Mouse (Mus musculus): ENCODE data around the gene Dnase1. TPM values are rescaled to one million over a fixed set of nuclear protein-coding genes. Genes with fewer than 3 reads are reported as not detected.
"Not testable (repeated sequence)": the region's sequence is repeated elsewhere in the genome, so short reads cannot be mapped to it uniquely, and the experiment has no call there.

Dnase1 gene
- polyA plus RNA-seq (2014; fragmentation: Nextera tagmentation; extraction: Ambion mirVana) = 5.9 and 7.0 TPM in 2 replicates

- Histone ChIP-seq H3K4me1 (ENCODE audit: control insufficient read depth, insufficient read depth, low read length) (no peaks in the 10 kb centered on the region), H3K27me3 (ENCODE audit: control insufficient read depth, insufficient read depth, low read length) (no peaks in the 10 kb centered on the region), H3K27ac (replicated peaks; ENCODE audit: low read depth, low read length) (no peak within 1 kb of the TSS), H3K4me3 (replicated peaks; ENCODE audit: low read depth, low read length) (no peak within 1 kb of the TSS), H3K4me2 (ENCODE audit: low read length) (no peak within 1 kb of the TSS), H3K36me3 (ENCODE audit: control insufficient read depth, insufficient read depth, low read length) (peaks cover 52% of the 10 kb centered on the region), H3K9me3 (ENCODE audit: control insufficient read depth, low read length) (no peaks in the 10 kb centered on the region), H3K9ac (replicated peaks; ENCODE audit: low read length) (no peak within 1 kb of the TSS)
- 91% methylated on average over 5 of the region's 5 CpGs for WGBS
- ATAC-seq (ENCODE audit: low FRiP score, low TSS enrichment) (no peak), DNase-seq (no peak)
These were observed at the start of gene Dnase1 for GRCm38 (mm10) chr16:4036807-4037206. Gene Dnase1, plus strand, starts transcription at chr16:4036942.

- WGBS = 91% methylated on average over 4 of the region's 4 CpGs
- H3K9me3 ChIP-seq (ENCODE audit: control insufficient read depth, low read length) = no peaks in the 10 kb centered on the region
- H3K27me3 ChIP-seq (ENCODE audit: control insufficient read depth, insufficient read depth, low read length) = no peaks in the 10 kb centered on the region
- ATAC-seq (ENCODE audit: low FRiP score, low TSS enrichment) (no peak), DNase-seq (no peak)
- H3K4me3 ChIP-seq (replicated peaks; ENCODE audit: low read depth, low read length) = no peak overlapping the region
- no peak overlapping the region for H3K9ac ChIP-seq (replicated peaks; ENCODE audit: low read length)
- H3K4me2 ChIP-seq (ENCODE audit: low read length) = no peak overlapping the region
- H3K4me1 ChIP-seq (ENCODE audit: control insufficient read depth, insufficient read depth, low read length) = no peaks in the 10 kb centered on the region
- H3K36me3 ChIP-seq (ENCODE audit: control insufficient read depth, insufficient read depth, low read length) = peaks cover 96% of the 10 kb centered on the region
- no peak overlapping the region for H3K27ac ChIP-seq (replicated peaks; ENCODE audit: low read depth, low read length)
These were observed 48.3 kb upstream of the Dnase1 start for GRCm38 (mm10) chr16:3988410-3988809.

- H3K27ac ChIP-seq (replicated peaks; ENCODE audit: low read depth, low read length) = peak within 1 kb of the TSS; percentile 90
- peak; percentile 99 for DNase-seq
- H3K4me3 ChIP-seq (replicated peaks; ENCODE audit: low read depth, low read length) = peak within 1 kb of the TSS; percentile 82
- H3K4me1 ChIP-seq (ENCODE audit: control insufficient read depth, insufficient read depth, low read length) = peaks cover 11% of the 10 kb centered on the region
- H3K4me2 ChIP-seq (ENCODE audit: low read length) = peak within 1 kb of the TSS; percentile 79
- ATAC-seq (ENCODE audit: low FRiP score, low TSS enrichment) = peak; percentile 96
- peak within 1 kb of the TSS; percentile 87 for H3K9ac ChIP-seq (replicated peaks; ENCODE audit: low read length)
- 1% methylated on average over 57 of the region's 58 CpGs for WGBS
- H3K9me3 ChIP-seq (ENCODE audit: control insufficient read depth, low read length) = no peaks in the 10 kb centered on the region
- H3K36me3 ChIP-seq (ENCODE audit: control insufficient read depth, insufficient read depth, low read length) = peaks cover 25% of the 10 kb centered on the region
- H3K27me3 ChIP-seq (ENCODE audit: control insufficient read depth, insufficient read depth, low read length) = no peaks in the 10 kb centered on the region
These were observed 33.0 kb upstream of the Dnase1 start, which contains the start of gene Slx4 for GRCm38 (mm10) chr16:4003489-4004398. Gene Slx4, minus strand, starts transcription at chr16:4003770.

- Histone ChIP-seq H3K4me1 (ENCODE audit: control insufficient read depth, insufficient read depth, low read length) (no peaks in the 10 kb centered on the region), H3K27ac (replicated peaks; ENCODE audit: low read depth, low read length) (no peak overlapping the region), H3K4me3 (replicated peaks; ENCODE audit: low read depth, low read length) (no peak overlapping the region), H3K36me3 (ENCODE audit: control insufficient read depth, insufficient read depth, low read length) (no peaks in the 10 kb centered on the region), H3K4me2 (ENCODE audit: low read length) (no peak overlapping the region), H3K9ac (replicated peaks; ENCODE audit: low read length) (no peak overlapping the region), H3K27me3 (ENCODE audit: control insufficient read depth, insufficient read depth, low read length) (no peaks in the 10 kb centered on the region), H3K9me3 (ENCODE audit: control insufficient read depth, low read length) (no peaks in the 10 kb centered on the region)
- WGBS = 79% methylated on average over 4 of the region's 4 CpGs
- ATAC-seq (ENCODE audit: low FRiP score, low TSS enrichment) = no peak
- DNase-seq = no peak
These were observed 23.7 kb upstream of the Dnase1 start for GRCm38 (mm10) chr16:4012882-4013570.

GRCm38 (mm10) chr16:4014040-4014668 is 22.6 kb upstream of the Dnase1 start:
- Histone ChIP-seq H3K4me2 (ENCODE audit: low read length) (no peak overlapping the region), H3K9me3 (ENCODE audit: control insufficient read depth, low read length) (no peaks in the 10 kb centered on the region), H3K4me1 (ENCODE audit: control insufficient read depth, insufficient read depth, low read length) (no peaks in the 10 kb centered on the region), H3K4me3 (replicated peaks; ENCODE audit: low read depth, low read length) (no peak overlapping the region), H3K27ac (replicated peaks; ENCODE audit: low read depth, low read length) (no peak overlapping the region), H3K9ac (replicated peaks; ENCODE audit: low read length) (no peak overlapping the region), H3K27me3 (ENCODE audit: control insufficient read depth, insufficient read depth, low read length) (no peaks in the 10 kb centered on the region), H3K36me3 (ENCODE audit: control insufficient read depth, insufficient read depth, low read length) (no peaks in the 10 kb centered on the region)
- DNase-seq (no peak), ATAC-seq (ENCODE audit: low FRiP score, low TSS enrichment) (no peak)
- 88% methylated on average over 5 of the region's 5 CpGs for WGBS

- not testable (repeated sequence) for H3K9me3 ChIP-seq (ENCODE audit: control insufficient read depth, low read length); H3K4me1 ChIP-seq (ENCODE audit: control insufficient read depth, insufficient read depth, low read length); DNase-seq; H3K27ac ChIP-seq (replicated peaks; ENCODE audit: low read depth, low read length); H3K4me2 ChIP-seq (ENCODE audit: low read length); H3K36me3 ChIP-seq (ENCODE audit: control insufficient read depth, insufficient read depth, low read length); H3K4me3 ChIP-seq (replicated peaks; ENCODE audit: low read depth, low read length); ATAC-seq (ENCODE audit: low FRiP score, low TSS enrichment); H3K27me3 ChIP-seq (ENCODE audit: control insufficient read depth, insufficient read depth, low read length); H3K9ac ChIP-seq (replicated peaks; ENCODE audit: low read length)
- 79% methylated on average over 17 of the region's 17 CpGs for WGBS
These were observed 20.0 kb upstream of the Dnase1 start for GRCm38 (mm10) chr16:4016786-4017185.

GRCm38 (mm10) chr16:4017466-4017865 is 19.3 kb upstream of the Dnase1 start:
- not testable (repeated sequence) for H3K9me3 ChIP-seq (ENCODE audit: control insufficient read depth, low read length); H3K27ac ChIP-seq (replicated peaks; ENCODE audit: low read depth, low read length); H3K4me3 ChIP-seq (replicated peaks; ENCODE audit: low read depth, low read length); DNase-seq; H3K4me1 ChIP-seq (ENCODE audit: control insufficient read depth, insufficient read depth, low read length); H3K27me3 ChIP-seq (ENCODE audit: control insufficient read depth, insufficient read depth, low read length); H3K4me2 ChIP-seq (ENCODE audit: low read length); H3K36me3 ChIP-seq (ENCODE audit: control insufficient read depth, insufficient read depth, low read length); H3K9ac ChIP-seq (replicated peaks; ENCODE audit: low read length); ATAC-seq (ENCODE audit: low FRiP score, low TSS enrichment)
- WGBS = 85% methylated on average over 6 of the region's 6 CpGs

- Histone ChIP-seq H3K36me3 (ENCODE audit: control insufficient read depth, insufficient read depth, low read length) (no peaks in the 10 kb centered on the region), H3K4me2 (ENCODE audit: low read length) (no peak overlapping the region), H3K27me3 (ENCODE audit: control insufficient read depth, insufficient read depth, low read length) (no peaks in the 10 kb centered on the region), H3K4me3 (replicated peaks; ENCODE audit: low read depth, low read length) (no peak overlapping the region), H3K27ac (replicated peaks; ENCODE audit: low read depth, low read length) (no peak overlapping the region), H3K4me1 (ENCODE audit: control insufficient read depth, insufficient read depth, low read length) (no peaks in the 10 kb centered on the region), H3K9me3 (ENCODE audit: control insufficient read depth, low read length) (no peaks in the 10 kb centered on the region), H3K9ac (replicated peaks; ENCODE audit: low read length) (no peak overlapping the region)
- no peak for ATAC-seq (ENCODE audit: low FRiP score, low TSS enrichment)
- no peak for DNase-seq
- WGBS = 65% methylated on average over 1 of the region's 1 CpGs
These were observed 15.5 kb upstream of the Dnase1 start for GRCm38 (mm10) chr16:4021241-4021640.

Measured in midbrain, embryonic 14.5 days (tissue).